Mouse (Mus musculus): ENCODE results near the gene Arcn1. TPM values are rescaled to one million over a fixed set of nuclear protein-coding genes. Genes with fewer than 3 reads are reported as not detected.

Gene Arcn1
- polyA plus RNA-seq, 1 experiment from 2014 or later, result 211 TPM

- peaks cover 31% of the 10 kb centered on the region for H3K4me1 ChIP-seq (ENCODE audit: control insufficient read depth, insufficient read depth, low read length)
- no peak overlapping the region for H3K27ac ChIP-seq (ENCODE audit: low read depth, low read length)
Measured at GRCm38 (mm10) chr9:44719632-44720357, 47.9 kb downstream of the Arcn1 start.

GRCm38 (mm10) chr9:44718937-44719631 lies 48.6 kb downstream of the Arcn1 start:
- H3K9ac ChIP-seq (ENCODE audit: low read length), result no peak overlapping the region
- no peak overlapping the region for H3K4me3 ChIP-seq (ENCODE audit: low read depth, low read length)
- H3K27ac ChIP-seq (ENCODE audit: low read depth, low read length), result no peak overlapping the region
- no peak for DNase-seq (ENCODE audit: low spot score)
- 89% methylated on average over 12 of the region's 12 CpGs for WGBS
- no peak overlapping the region for H3K4me2 ChIP-seq (ENCODE audit: low read depth)
- peaks cover 24% of the 10 kb centered on the region for H3K4me1 ChIP-seq (ENCODE audit: control insufficient read depth, insufficient read depth, low read length)
- no peaks in the 10 kb centered on the region for H3K9me3 ChIP-seq (ENCODE audit: control insufficient read depth, low read length)
- H3K27me3 ChIP-seq (ENCODE audit: control insufficient read depth, insufficient read depth, low read length), result no peaks in the 10 kb centered on the region
- peaks cover 13% of the 10 kb centered on the region for H3K36me3 ChIP-seq (ENCODE audit: control insufficient read depth, insufficient read depth, low read length)
- ATAC-seq (ENCODE audit: insufficient read depth, low FRiP score, low TSS enrichment), result no peak

More at GRCm38 (mm10) chr9:44719632-44720357, 47.9 kb downstream of the Arcn1 start:
- ATAC-seq (ENCODE audit: insufficient read depth, low FRiP score, low TSS enrichment), result no peak
- Histone ChIP-seq H3K27me3 (ENCODE audit: control insufficient read depth, insufficient read depth, low read length) (no peaks in the 10 kb centered on the region), H3K4me3 (ENCODE audit: low read depth, low read length) (peak overlapping the region; percentile 83), H3K9ac (ENCODE audit: low read length) (peak overlapping the region; percentile 93), H3K9me3 (ENCODE audit: control insufficient read depth, low read length) (no peaks in the 10 kb centered on the region), H3K36me3 (ENCODE audit: control insufficient read depth, insufficient read depth, low read length) (peaks cover 13% of the 10 kb centered on the region), H3K4me2 (ENCODE audit: low read depth) (peak overlapping the region; percentile 79)
- DNase-seq (ENCODE audit: low spot score), result no peak
- WGBS, result 87% methylated on average over 8 of the region's 8 CpGs

GRCm38 (mm10) chr9:44717822-44718242 lies 49.8 kb downstream of the Arcn1 start:
- no peak overlapping the region for H3K9ac ChIP-seq (ENCODE audit: low read length)
- H3K36me3 ChIP-seq (ENCODE audit: control insufficient read depth, insufficient read depth, low read length), result peaks cover 13% of the 10 kb centered on the region
- no peak overlapping the region for H3K4me3 ChIP-seq (ENCODE audit: low read depth, low read length)
- 84% methylated on average over 10 of the region's 10 CpGs for WGBS
- ATAC-seq (ENCODE audit: insufficient read depth, low FRiP score, low TSS enrichment), result no peak
- H3K9me3 ChIP-seq (ENCODE audit: control insufficient read depth, low read length), result no peaks in the 10 kb centered on the region
- no peak overlapping the region for H3K27ac ChIP-seq (ENCODE audit: low read depth, low read length)
- H3K4me1 ChIP-seq (ENCODE audit: control insufficient read depth, insufficient read depth, low read length), result peaks cover 18% of the 10 kb centered on the region
- no peaks in the 10 kb centered on the region for H3K27me3 ChIP-seq (ENCODE audit: control insufficient read depth, insufficient read depth, low read length)
- DNase-seq (ENCODE audit: low spot score), result no peak
- no peak overlapping the region for H3K4me2 ChIP-seq (ENCODE audit: low read depth)

- Histone ChIP-seq H3K4me1 (ENCODE audit: control insufficient read depth, insufficient read depth, low read length) (peaks cover 18% of the 10 kb centered on the region), H3K27me3 (ENCODE audit: control insufficient read depth, insufficient read depth, low read length) (no peaks in the 10 kb centered on the region), H3K27ac (ENCODE audit: low read depth, low read length) (no peak overlapping the region), H3K4me3 (ENCODE audit: low read depth, low read length) (no peak overlapping the region), H3K4me2 (ENCODE audit: low read depth) (no peak overlapping the region), H3K9me3 (ENCODE audit: control insufficient read depth, low read length) (no peaks in the 10 kb centered on the region), H3K9ac (ENCODE audit: low read length) (no peak overlapping the region), H3K36me3 (ENCODE audit: control insufficient read depth, insufficient read depth, low read length) (peaks cover 13% of the 10 kb centered on the region)
- no peak for ATAC-seq (ENCODE audit: insufficient read depth, low FRiP score, low TSS enrichment)
- WGBS, result 82% methylated on average over 6 of the region's 6 CpGs
- no peak for DNase-seq (ENCODE audit: low spot score)
Measured at GRCm38 (mm10) chr9:44716997-44717821, 50.4 kb downstream of the Arcn1 start.

GRCm38 (mm10) chr9:44715705-44716362 lies 51.8 kb downstream of the Arcn1 start:
- Histone ChIP-seq H3K4me3 (ENCODE audit: low read depth, low read length) (no peak overlapping the region), H3K4me1 (ENCODE audit: control insufficient read depth, insufficient read depth, low read length) (peaks cover 13% of the 10 kb centered on the region), H3K36me3 (ENCODE audit: control insufficient read depth, insufficient read depth, low read length) (peaks cover 17% of the 10 kb centered on the region), H3K4me2 (ENCODE audit: low read depth) (no peak overlapping the region), H3K9me3 (ENCODE audit: control insufficient read depth, low read length) (no peaks in the 10 kb centered on the region), H3K9ac (ENCODE audit: low read length) (no peak overlapping the region), H3K27ac (ENCODE audit: low read depth, low read length) (no peak overlapping the region), H3K27me3 (ENCODE audit: control insufficient read depth, insufficient read depth, low read length) (no peaks in the 10 kb centered on the region)
- no peak for ATAC-seq (ENCODE audit: insufficient read depth, low FRiP score, low TSS enrichment)
- 93% methylated on average over 29 of the region's 29 CpGs for WGBS
- no peak for DNase-seq (ENCODE audit: low spot score)

- no peaks in the 10 kb centered on the region for H3K9me3 ChIP-seq (ENCODE audit: control insufficient read depth, low read length)
- no peak overlapping the region for H3K9ac ChIP-seq (ENCODE audit: low read length)
- no peaks in the 10 kb centered on the region for H3K27me3 ChIP-seq (ENCODE audit: control insufficient read depth, insufficient read depth, low read length)
- DNase-seq (ENCODE audit: low spot score) (no peak), ATAC-seq (ENCODE audit: insufficient read depth, low FRiP score, low TSS enrichment) (no peak)
- peaks cover 7% of the 10 kb centered on the region for H3K4me1 ChIP-seq (ENCODE audit: control insufficient read depth, insufficient read depth, low read length)
- H3K27ac ChIP-seq (ENCODE audit: low read depth, low read length), result no peak overlapping the region
- H3K4me2 ChIP-seq (ENCODE audit: low read depth), result no peak overlapping the region
- 91% methylated on average over 17 of the region's 17 CpGs for WGBS
- H3K4me3 ChIP-seq (ENCODE audit: low read depth, low read length), result no peak overlapping the region
- peaks cover 22% of the 10 kb centered on the region for H3K36me3 ChIP-seq (ENCODE audit: control insufficient read depth, insufficient read depth, low read length)
Measured at GRCm38 (mm10) chr9:44715109-44715508, 52.5 kb downstream of the Arcn1 start.

GRCm38 (mm10) chr9:44713574-44713973 lies 54.1 kb downstream of the Arcn1 start:
- 73% methylated on average over 2 of the region's 2 CpGs for WGBS
- H3K36me3 ChIP-seq (ENCODE audit: control insufficient read depth, insufficient read depth, low read length), result peaks cover 24% of the 10 kb centered on the region
- H3K4me2 ChIP-seq (ENCODE audit: low read depth), result no peak overlapping the region

GRCm38 (mm10) chr9:44713080-44713479 lies 54.6 kb downstream of the Arcn1 start:
- no peak overlapping the region for H3K4me3 ChIP-seq (ENCODE audit: low read depth, low read length)
- H3K27me3 ChIP-seq (ENCODE audit: control insufficient read depth, insufficient read depth, low read length), result no peaks in the 10 kb centered on the region
- ATAC-seq (ENCODE audit: insufficient read depth, low FRiP score, low TSS enrichment) (no peak), DNase-seq (ENCODE audit: low spot score) (no peak)
- H3K4me2 ChIP-seq (ENCODE audit: low read depth), result no peak overlapping the region
- H3K4me1 ChIP-seq (ENCODE audit: control insufficient read depth, insufficient read depth, low read length), result peaks cover 12% of the 10 kb centered on the region
- WGBS, result 90% methylated on average over 6 of the region's 6 CpGs
- peaks cover 24% of the 10 kb centered on the region for H3K36me3 ChIP-seq (ENCODE audit: control insufficient read depth, insufficient read depth, low read length)
- H3K9me3 ChIP-seq (ENCODE audit: control insufficient read depth, low read length), result no peaks in the 10 kb centered on the region
- H3K27ac ChIP-seq (ENCODE audit: low read depth, low read length), result no peak overlapping the region
- H3K9ac ChIP-seq (ENCODE audit: low read length), result no peak overlapping the region

More at GRCm38 (mm10) chr9:44713574-44713973, 54.1 kb downstream of the Arcn1 start:
- DNase-seq (ENCODE audit: low spot score) (no peak), ATAC-seq (ENCODE audit: insufficient read depth, low FRiP score, low TSS enrichment) (no peak)
- H3K27me3 ChIP-seq (ENCODE audit: control insufficient read depth, insufficient read depth, low read length), result no peaks in the 10 kb centered on the region
- no peaks in the 10 kb centered on the region for H3K9me3 ChIP-seq (ENCODE audit: control insufficient read depth, low read length)
- no peak overlapping the region for H3K9ac ChIP-seq (ENCODE audit: low read length)
- no peak overlapping the region for H3K27ac ChIP-seq (ENCODE audit: low read depth, low read length)
- H3K4me1 ChIP-seq (ENCODE audit: control insufficient read depth, insufficient read depth, low read length), result peaks cover 7% of the 10 kb centered on the region
- H3K4me3 ChIP-seq (ENCODE audit: low read depth, low read length), result no peak overlapping the region
